In the genomic region with DNA sequence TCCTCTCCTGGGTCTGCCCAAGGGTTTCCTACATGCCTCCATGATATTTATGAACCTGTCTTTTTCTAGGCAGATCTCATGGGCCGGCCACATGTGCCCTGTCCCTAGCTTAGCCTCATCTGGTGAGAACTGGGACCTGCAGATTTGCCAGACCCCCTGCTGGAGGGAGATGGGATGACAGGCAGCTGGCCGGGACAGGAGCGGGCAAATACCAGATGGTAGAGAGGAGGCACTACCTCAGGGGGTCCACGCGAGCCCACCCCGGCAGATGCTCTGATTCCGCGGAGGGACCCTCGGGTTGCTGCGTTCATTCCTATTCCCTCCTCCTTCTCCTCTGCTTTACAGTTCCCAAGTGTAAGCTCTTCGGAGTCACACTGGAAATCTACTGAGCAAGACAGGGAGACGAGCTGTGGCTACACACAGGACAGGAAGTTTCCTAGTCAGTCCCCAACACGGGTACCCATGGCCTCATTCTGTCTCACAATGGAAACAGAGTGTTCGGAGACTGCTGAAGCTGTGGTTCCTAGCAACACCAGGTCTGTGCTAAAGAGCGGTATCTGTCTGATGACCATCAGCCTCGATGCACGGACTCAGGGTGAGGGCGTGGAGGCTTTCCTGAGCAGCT, we compare ENCODE assay signal across 8 mouse cellular contexts.
A peak's percentile ranks its signal among the peaks of the same experiment; 100 is the strongest.
DNase-seq lines count a peak whose midpoint lies in the region; ATAC-seq and TF ChIP-seq lines count a peak whose summit lies in the region.

No protein-coding gene starts in this region.

- H3K36me3 ChIP-seq in embryonic facial prominence, embryonic 13.5 days, result no peaks in the 10 kb centered on the region
- no peaks in the 10 kb centered on the region for H3K36me3 ChIP-seq in heart, embryonic 11.5 days (ENCODE audit: control insufficient read depth, insufficient read depth, low read length)
- H3K36me3 ChIP-seq in liver, adult 2 months (ENCODE audit: control insufficient read depth, insufficient read depth, low read length), result no peaks in the 10 kb centered on the region

- no peaks in the 10 kb centered on the region for H3K27me3 ChIP-seq in embryonic facial prominence, embryonic 13.5 days
- H3K27me3 ChIP-seq in heart, embryonic 11.5 days (ENCODE audit: control insufficient read depth, insufficient read depth, low read length), result 0 out of 2 replicates have a peak, but pooled peaks cover 2% of the 10 kb centered on the region
- no peaks in the 10 kb centered on the region for H3K27me3 ChIP-seq in liver, adult 2 months (ENCODE audit: control insufficient read depth, insufficient read depth, low read length)

- no peaks in the 10 kb centered on the region for H3K79me2 ChIP-seq in liver, adult 2 months (ENCODE audit: control insufficient read depth, insufficient read depth, low read length)

- no peaks in the 10 kb centered on the region for H3K9me3 ChIP-seq in embryonic facial prominence, embryonic 13.5 days
- H3K9me3 ChIP-seq in heart, embryonic 11.5 days (replicated peaks; ENCODE audit: control insufficient read depth, low read length), result no peaks in the 10 kb centered on the region

- 0 out of 2 replicates have a peak overlapping the region, but pooled peaks have one; percentile 22 for H3K27ac ChIP-seq in embryonic facial prominence, embryonic 13.5 days
- H3K27ac ChIP-seq in heart, embryonic 11.5 days (ENCODE audit: low read depth, low read length), result no peak overlapping the region
- H3K27ac ChIP-seq in liver, adult 2 months (replicated peaks; ENCODE audit: insufficient read depth, low read depth, low read length), result no peak overlapping the region

- peak overlapping the region; percentile 52 for H3K4me2 ChIP-seq in embryonic facial prominence, embryonic 13.5 days
- peak overlapping the region; percentile 61 for H3K4me2 ChIP-seq in heart, embryonic 11.5 days

- no peak for TF ChIP-seq POLR2A in liver, adult 2 months (IDR thresholded peaks at IDR 0.05; ENCODE audit: extremely low read depth, insufficient read depth, low read length)

- peak overlapping the region; percentile 22 for H3K4me3 ChIP-seq in embryonic facial prominence, embryonic 13.5 days
- peak overlapping the region; percentile 18; the same call in 1 of the 2 replicates for H3K4me3 ChIP-seq in heart, embryonic 11.5 days (ENCODE audit: low read depth, low read length)
- H3K4me3 ChIP-seq in liver, adult 2 months (ENCODE audit: insufficient read depth, low read depth, low read length), result no peak overlapping the region

- TF ChIP-seq CTCF in liver, adult 2 months (IDR thresholded peaks at IDR 0.05; ENCODE audit: low read depth, low read length), result peak; percentile 83

- 26% methylated on average over 18 of the region's 18 CpGs for WGBS in embryonic facial prominence, embryonic 13.5 days
- 23% methylated on average over 18 of the region's 18 CpGs for whole genome bisulfite sequencing in heart, embryonic 11.5 days (ENCODE audit: insufficient replicate concordance)
- WGBS in liver, adult 2 months, result 37% methylated on average over 18 of the region's 18 CpGs

- H3K4me1 ChIP-seq in embryonic facial prominence, embryonic 13.5 days, result peaks cover 7% of the 10 kb centered on the region
- H3K4me1 ChIP-seq in heart, embryonic 11.5 days (ENCODE audit: control insufficient read depth, insufficient read depth, low read length), result peaks cover 5% of the 10 kb centered on the region; the same call in 1 of the 2 replicates
- no peaks in the 10 kb centered on the region for H3K4me1 ChIP-seq in liver, adult 2 months (ENCODE audit: control insufficient read depth, insufficient read depth, low read length)

- ATAC-seq in embryonic facial prominence, embryonic 13.5 days (ENCODE audit: insufficient number of reproducible peaks, insufficient read depth, low FRiP score, low TSS enrichment, low read depth), result no peak
- no peak for ATAC-seq in heart, embryonic 11.5 days (replicated peaks; ENCODE audit: insufficient number of reproducible peaks, low FRiP score, low TSS enrichment)

- peak; percentile 50 for DNase-seq in CD4-positive helper T cell, adult 2 months (ENCODE audit: low read depth, low spot score)
- DNase-seq in adrenal gland, postnatal 25 days, result peak; percentile 73
- DNase-seq in kidney, adult 9 months, result peak; percentile 40
- DNase-seq in liver, adult 2 months (ENCODE audit: extremely low read depth, low read depth, low spot score), result peak; percentile 1
- peak; percentile 93 for DNase-seq in neural tube, embryonic 10.5 days (ENCODE audit: extremely low spot score, low spot score)
- DNase-seq in testis, postnatal 14 days (ENCODE audit: low spot score), result peak; percentile 14

- H3K9ac ChIP-seq in embryonic facial prominence, embryonic 13.5 days, result 0 out of 2 replicates have a peak overlapping the region, but pooled peaks have one; percentile 32
- no peak overlapping the region for H3K9ac ChIP-seq in heart, embryonic 11.5 days (ENCODE audit: low read depth, low read length)
- H3K9ac ChIP-seq in liver, adult 2 months (ENCODE audit: low read depth, low read length), result no peak overlapping the region

Comparison
In these comparisons a context has a peak if more than half of its experiments do, and no peak if none do; other contexts are left out.
1. DNase-seq: peak in every context shown above with its lines; median percentile 93 in neural tube, embryonic 10.5 days; 73 in adrenal gland, postnatal 25 days; 50 in CD4-positive helper T cell, adult 2 months; 40 in kidney, adult 9 months; 14 in testis, postnatal 14 days; 1 in liver, adult 2 months.